Mouse (Mus musculus): Measurements from ENCODE around the gene Sfxn5. TPM values are rescaled to one million over a fixed set of nuclear protein-coding genes. Genes with fewer than 3 reads are reported as not detected.

Sfxn5 gene
- 7.2 and 8.1 TPM in 2 replicates for polyA plus RNA-seq (2016; fragmentation: Nextera tagmentation; extraction: Ambion mirVana)

DNA sequence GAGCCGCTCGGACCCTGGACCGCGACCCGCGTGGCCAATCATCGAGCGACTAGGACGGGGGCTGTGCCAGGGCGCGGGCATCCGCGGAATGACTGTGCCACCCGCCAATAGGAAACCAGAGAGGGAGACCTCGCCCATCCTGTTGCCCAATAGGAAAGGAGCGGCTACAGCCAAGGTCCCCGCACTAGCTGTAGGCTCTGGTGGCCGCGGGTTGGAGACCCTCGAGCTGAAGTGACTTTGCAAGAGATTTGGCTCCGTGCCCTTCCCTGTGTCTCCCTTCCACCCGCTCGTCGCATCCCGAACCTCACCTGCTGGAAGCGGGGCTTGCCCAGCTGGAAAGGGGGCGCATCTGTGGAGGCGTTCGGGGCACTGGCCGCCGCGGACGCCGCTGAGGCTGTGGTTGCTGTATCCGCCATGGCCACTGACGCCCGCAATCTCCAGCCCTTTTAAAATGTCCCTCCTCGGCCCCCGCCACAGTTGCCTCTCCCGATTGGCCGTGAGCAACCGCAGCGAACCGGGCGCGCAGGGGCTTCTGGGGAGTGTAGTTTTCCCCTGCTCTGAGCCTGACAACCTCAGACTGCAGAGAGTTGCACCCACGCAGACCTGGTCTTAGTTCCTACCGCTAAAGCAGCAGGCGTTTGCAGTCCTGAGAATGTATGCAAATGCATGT lies at the start of gene Sfxn5:
Gene Sfxn5, minus strand, starts transcription at position 423 of the 670 bp plus-strand sequence.
- H3K27ac ChIP-seq, result peak within 1 kb of the TSS; percentile 85; the same call in 1 of the 2 replicates
- H3K27me3 ChIP-seq, result peaks cover 11% of the 10 kb centered on the region; the same call in 1 of the 2 replicates
- H3K9ac ChIP-seq, result peak within 1 kb of the TSS; percentile 61
- H3K4me3 ChIP-seq, result peak within 1 kb of the TSS; percentile 57
- ATAC-seq (ENCODE audit: insufficient number of reproducible peaks, insufficient read depth, low FRiP score, low TSS enrichment), result peak; percentile 97
- under 1% methylated on average over 49 of the region's 49 CpGs for WGBS
- H3K36me3 ChIP-seq, result 0 out of 2 replicates have a peak, but pooled peaks cover 4% of the 10 kb centered on the region
- H3K4me2 ChIP-seq (replicated peaks), result peak within 1 kb of the TSS; percentile 95
- 0 out of 2 replicates have a peak, but pooled peaks cover 6% of the 10 kb centered on the region for H3K4me1 ChIP-seq
- no peaks in the 10 kb centered on the region for H3K9me3 ChIP-seq

DNA sequence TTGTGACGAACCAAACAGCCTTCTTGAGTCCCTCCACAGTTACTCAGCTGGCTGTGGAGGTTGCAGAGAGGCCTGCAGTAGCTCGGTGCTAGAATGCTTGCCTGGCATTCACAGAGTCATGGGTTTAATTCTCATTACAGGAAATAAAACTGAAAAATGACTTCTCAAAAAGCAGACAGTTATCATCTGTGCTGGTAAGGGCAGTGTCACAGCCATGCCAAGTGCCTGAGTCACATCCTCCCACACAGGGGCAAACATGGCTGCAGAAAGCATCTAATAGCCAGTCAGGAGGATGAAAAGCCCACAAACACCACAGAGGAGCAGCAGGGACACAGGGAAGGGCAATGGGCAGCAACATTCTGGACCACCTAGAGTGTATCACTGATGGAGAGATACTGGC lies 49.6 kb upstream of the Sfxn5 start:
- Histone ChIP-seq H3K27ac (no peak overlapping the region), H3K36me3 (no peaks in the 10 kb centered on the region), H3K27me3 (no peaks in the 10 kb centered on the region; the same call in none of the 2 replicates), H3K4me3 (no peak overlapping the region), H3K4me1 (peaks cover 6% of the 10 kb centered on the region), H3K9me3 (no peaks in the 10 kb centered on the region), H3K9ac (no peak overlapping the region), H3K4me2 (replicated peaks) (no peak overlapping the region)
- ATAC-seq (ENCODE audit: insufficient number of reproducible peaks, insufficient read depth, low FRiP score, low TSS enrichment), result no peak
- 77% methylated on average over 2 of the region's 2 CpGs for WGBS

DNA sequence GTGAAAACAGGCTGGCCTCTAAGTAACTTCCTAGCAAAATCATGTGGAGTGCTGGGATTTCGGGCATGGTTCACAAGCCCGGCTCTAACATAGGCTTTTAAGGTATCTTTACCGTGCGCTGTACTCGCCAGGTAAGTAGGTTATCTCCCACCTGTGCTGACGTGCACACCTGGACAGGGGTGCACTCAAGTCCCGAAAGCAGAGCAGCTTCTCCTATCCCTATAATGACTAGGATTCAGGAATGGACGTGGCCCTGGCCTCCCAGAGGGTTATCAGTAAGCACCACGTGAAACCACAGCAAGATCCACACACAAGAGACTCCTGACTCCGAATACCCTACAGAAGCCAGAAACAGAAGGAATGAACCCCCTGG lies 48.4 kb upstream of the Sfxn5 start:
- H3K9me3 ChIP-seq, result no peaks in the 10 kb centered on the region
- no peak overlapping the region for H3K4me3 ChIP-seq
- WGBS, result 76% methylated on average over 10 of the region's 10 CpGs
- H3K36me3 ChIP-seq, result no peaks in the 10 kb centered on the region
- H3K4me2 ChIP-seq (replicated peaks), result no peak overlapping the region
- H3K27me3 ChIP-seq, result no peaks in the 10 kb centered on the region; the same call in none of the 2 replicates
- no peak overlapping the region for H3K9ac ChIP-seq
- no peak overlapping the region for H3K27ac ChIP-seq
- H3K4me1 ChIP-seq, result peaks cover 6% of the 10 kb centered on the region
- ATAC-seq (ENCODE audit: insufficient number of reproducible peaks, insufficient read depth, low FRiP score, low TSS enrichment), result no peak

DNA sequence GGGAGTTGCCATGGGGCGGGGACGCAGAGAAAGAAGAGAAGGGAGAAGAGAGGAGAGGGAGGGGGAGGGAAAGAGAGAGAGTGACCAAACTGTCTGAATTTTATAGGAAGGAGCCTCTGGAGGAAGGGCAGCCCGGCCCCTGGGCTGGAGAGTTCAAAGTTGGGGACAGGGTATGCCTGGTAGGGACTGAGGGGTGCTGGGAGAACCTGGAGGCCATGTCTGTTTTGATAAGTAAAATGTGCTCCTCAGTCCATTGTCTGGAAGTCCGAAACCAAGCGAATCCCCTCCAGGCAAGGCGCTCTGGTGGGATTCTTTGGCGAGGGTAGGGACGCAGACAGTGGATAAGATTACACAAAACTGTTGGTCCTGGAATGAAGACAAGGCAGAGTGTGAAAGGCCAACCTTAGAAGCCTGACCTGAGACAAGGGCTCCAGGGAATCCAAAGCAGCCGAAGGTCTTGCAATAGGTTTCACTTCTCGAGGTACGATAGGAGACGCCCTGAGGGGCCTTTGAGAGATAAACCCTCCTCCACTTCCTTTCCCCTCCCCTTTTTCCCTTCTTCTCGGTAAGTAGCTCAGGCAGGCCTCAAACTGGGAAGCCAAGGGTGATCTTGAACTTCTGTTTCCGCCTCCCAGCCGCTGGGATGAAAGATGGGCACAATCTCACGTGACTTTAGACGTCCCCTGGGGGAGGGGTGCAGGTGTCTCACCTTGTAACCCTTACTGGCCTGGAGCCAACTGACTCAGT lies 47.9 kb upstream of the Sfxn5 start:
- Histone ChIP-seq H3K9me3 (no peaks in the 10 kb centered on the region), H3K4me2 (replicated peaks) (peak overlapping the region; percentile 33), H3K9ac (no peak overlapping the region), H3K27me3 (no peaks in the 10 kb centered on the region; the same call in none of the 2 replicates), H3K36me3 (no peaks in the 10 kb centered on the region), H3K27ac (no peak overlapping the region), H3K4me3 (no peak overlapping the region), H3K4me1 (peaks cover 2% of the 10 kb centered on the region)
- WGBS, result 18% methylated on average over 17 of the region's 17 CpGs
- no peak for ATAC-seq (ENCODE audit: insufficient number of reproducible peaks, insufficient read depth, low FRiP score, low TSS enrichment)

DNA sequence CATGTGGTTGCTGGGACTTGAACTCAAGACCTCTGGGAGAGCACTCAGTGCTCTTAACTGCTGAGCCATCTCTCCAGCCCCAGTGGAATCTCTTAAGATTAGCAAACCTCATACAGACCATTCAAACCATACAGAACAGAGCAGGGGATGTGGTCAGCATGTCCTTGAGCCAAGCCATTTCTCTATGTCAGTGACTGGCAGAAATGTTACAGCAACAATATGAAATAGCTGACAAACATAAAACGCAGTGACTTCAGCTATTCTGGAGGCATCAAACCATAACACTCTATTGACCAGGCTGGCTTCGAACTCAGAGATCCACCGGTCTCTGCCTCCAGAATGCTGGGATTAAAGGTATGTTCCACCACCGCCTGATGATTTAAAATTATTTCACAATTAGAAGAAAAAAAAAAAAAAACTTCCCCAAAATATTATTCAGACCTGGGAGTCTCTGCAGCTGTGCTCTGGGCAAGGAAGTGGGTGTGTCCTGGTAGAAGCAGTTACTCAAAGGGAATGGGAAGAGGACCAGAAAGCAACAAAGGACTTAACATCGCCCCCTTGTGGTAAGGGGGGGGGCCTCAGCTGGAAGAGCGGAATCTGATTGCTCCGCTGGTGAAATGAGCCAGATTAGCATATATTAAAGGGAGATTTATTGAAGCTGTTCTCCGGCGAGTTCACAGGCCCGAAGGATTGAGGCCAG lies 47.1 kb upstream of the Sfxn5 start:
- 0 out of 2 replicates have a peak, but pooled peaks have one; percentile 52 for ATAC-seq (ENCODE audit: insufficient number of reproducible peaks, insufficient read depth, low FRiP score, low TSS enrichment)

DNA sequence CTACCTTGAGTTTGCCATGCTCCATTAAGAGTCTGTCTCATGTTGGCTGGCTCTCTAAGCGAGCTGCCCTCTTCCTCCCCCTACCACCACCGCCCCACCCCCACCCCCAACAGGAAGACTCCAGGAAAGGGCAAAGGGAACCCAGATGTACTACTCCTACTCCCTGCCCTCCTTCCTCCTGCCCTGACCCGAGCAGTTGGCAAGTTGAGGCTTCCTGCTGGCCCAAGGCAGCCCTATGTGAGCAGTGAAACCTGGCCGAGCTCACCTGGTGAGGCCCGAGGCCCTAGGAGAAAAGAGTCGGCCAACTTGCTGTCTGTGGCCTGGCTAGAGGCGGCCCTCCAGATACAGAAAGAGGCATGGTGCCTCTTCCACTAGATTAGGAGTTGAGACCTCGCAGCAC lies 45.4 kb upstream of the Sfxn5 start:
- Histone ChIP-seq H3K4me2 (replicated peaks) (no peak overlapping the region), H3K9me3 (no peaks in the 10 kb centered on the region), H3K4me1 (peaks cover 6% of the 10 kb centered on the region), H3K4me3 (no peak overlapping the region), H3K27me3 (no peaks in the 10 kb centered on the region; the same call in 1 of the 2 replicates), H3K9ac (no peak overlapping the region), H3K36me3 (no peaks in the 10 kb centered on the region), H3K27ac (no peak overlapping the region)
- ATAC-seq (ENCODE audit: insufficient number of reproducible peaks, insufficient read depth, low FRiP score, low TSS enrichment), result no peak
- 52% methylated on average over 8 of the region's 8 CpGs for whole genome bisulfite sequencing

More for the DNA sequence above, 47.1 kb upstream of the Sfxn5 start:
- no peak overlapping the region for H3K9ac ChIP-seq
- no peak overlapping the region for H3K27ac ChIP-seq
- no peaks in the 10 kb centered on the region for H3K36me3 ChIP-seq
- no peak overlapping the region for H3K4me3 ChIP-seq
- 28% methylated on average over 10 of the region's 10 CpGs for WGBS
- H3K4me2 ChIP-seq (replicated peaks), result peak overlapping the region; percentile 33
- peaks cover 2% of the 10 kb centered on the region for H3K4me1 ChIP-seq
- no peaks in the 10 kb centered on the region; the same call in 1 of the 2 replicates for H3K27me3 ChIP-seq
- no peaks in the 10 kb centered on the region for H3K9me3 ChIP-seq

DNA sequence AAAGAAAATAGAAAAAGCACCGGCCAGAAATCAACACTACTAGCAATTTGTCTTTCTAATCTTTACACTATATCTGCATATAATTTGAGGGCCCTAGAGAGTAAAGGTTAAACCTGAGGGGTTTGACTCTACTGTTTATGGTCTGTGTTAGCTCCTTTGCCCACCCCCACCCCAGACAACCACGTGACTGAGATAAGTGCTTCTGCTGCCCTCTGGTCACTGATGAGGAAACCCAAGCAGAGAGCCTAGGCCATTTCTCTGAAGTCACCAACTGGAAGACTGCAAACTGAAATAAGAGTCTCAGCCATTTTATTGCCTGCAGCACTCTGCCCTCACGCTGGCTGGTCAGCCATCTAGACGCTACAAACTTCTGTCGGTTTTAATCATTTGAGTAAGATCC lies 44.7 kb upstream of the Sfxn5 start:
- H3K4me2 ChIP-seq (replicated peaks), result no peak overlapping the region
- no peaks in the 10 kb centered on the region; the same call in none of the 2 replicates for H3K27me3 ChIP-seq
- H3K4me1 ChIP-seq, result peaks cover 14% of the 10 kb centered on the region
- H3K27ac ChIP-seq, result no peak overlapping the region
- H3K4me3 ChIP-seq, result no peak overlapping the region
- 45% methylated on average over 5 of the region's 5 CpGs for WGBS
- no peak overlapping the region for H3K9ac ChIP-seq
- H3K9me3 ChIP-seq, result no peaks in the 10 kb centered on the region
- no peaks in the 10 kb centered on the region for H3K36me3 ChIP-seq
- ATAC-seq (ENCODE audit: insufficient number of reproducible peaks, insufficient read depth, low FRiP score, low TSS enrichment), result no peak

DNA sequence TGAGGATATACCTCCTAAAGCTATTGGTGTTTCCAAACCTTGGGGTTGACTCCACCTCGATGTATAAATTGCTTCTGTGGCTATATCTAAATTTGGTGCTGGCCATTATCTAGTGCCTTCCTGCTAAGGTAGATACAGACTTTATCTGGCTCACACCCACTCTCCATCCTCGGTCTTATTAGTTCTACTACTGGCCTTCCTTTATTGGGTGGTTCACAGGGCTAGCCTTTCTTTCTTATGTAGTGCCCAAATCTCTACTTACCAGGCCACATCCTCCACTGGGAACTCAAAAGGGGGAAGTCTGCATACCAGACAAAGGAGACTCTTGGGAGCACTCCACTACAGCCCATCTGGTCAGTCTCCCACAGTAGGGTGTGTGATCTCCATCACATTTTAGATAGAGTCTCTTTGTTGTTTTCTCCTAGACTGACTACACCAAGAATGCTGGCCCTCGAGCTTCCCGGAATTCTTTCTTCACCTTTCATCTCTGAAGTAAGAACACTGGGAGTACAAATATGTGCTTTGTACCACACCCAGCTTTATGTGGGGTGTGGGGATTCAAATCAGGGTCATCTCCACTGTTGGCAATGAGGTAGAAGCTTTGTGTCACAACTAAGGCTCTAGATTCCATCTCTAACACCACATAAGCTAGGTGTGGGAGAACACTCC lies 44.0 kb upstream of the Sfxn5 start:
- Histone ChIP-seq H3K4me3 (no peak overlapping the region), H3K36me3 (no peaks in the 10 kb centered on the region), H3K4me1 (peaks cover 20% of the 10 kb centered on the region), H3K4me2 (replicated peaks) (no peak overlapping the region), H3K9me3 (no peaks in the 10 kb centered on the region), H3K27ac (no peak overlapping the region), H3K9ac (no peak overlapping the region), H3K27me3 (no peaks in the 10 kb centered on the region; the same call in 1 of the 2 replicates)
- ATAC-seq (ENCODE audit: insufficient number of reproducible peaks, insufficient read depth, low FRiP score, low TSS enrichment), result no peak
- 59% methylated on average over 4 of the region's 4 CpGs for WGBS

DNA sequence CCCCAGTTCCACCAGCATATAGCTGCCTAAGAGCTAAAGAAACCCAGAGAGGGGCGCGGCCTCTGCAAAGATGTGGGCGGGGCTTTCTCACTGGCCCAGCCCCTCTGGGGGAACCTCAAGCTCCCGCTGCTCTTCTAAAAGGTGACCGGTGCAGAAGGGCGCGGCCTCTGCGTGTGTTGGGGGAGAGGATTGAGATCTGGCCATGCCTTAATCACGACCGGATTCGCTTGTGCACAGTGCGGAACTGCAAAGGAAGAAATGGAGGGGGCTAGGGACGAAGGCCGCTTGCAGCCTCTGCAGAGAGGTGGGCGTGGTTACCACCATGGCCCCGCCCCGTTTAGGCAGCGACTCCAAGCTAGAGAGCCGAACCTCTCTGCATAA lies 41.5 kb upstream of the Sfxn5 start:
- Histone ChIP-seq H3K27ac (no peak overlapping the region), H3K9ac (0 out of 2 replicates have a peak overlapping the region, but pooled peaks have one; percentile 80)

DNA sequence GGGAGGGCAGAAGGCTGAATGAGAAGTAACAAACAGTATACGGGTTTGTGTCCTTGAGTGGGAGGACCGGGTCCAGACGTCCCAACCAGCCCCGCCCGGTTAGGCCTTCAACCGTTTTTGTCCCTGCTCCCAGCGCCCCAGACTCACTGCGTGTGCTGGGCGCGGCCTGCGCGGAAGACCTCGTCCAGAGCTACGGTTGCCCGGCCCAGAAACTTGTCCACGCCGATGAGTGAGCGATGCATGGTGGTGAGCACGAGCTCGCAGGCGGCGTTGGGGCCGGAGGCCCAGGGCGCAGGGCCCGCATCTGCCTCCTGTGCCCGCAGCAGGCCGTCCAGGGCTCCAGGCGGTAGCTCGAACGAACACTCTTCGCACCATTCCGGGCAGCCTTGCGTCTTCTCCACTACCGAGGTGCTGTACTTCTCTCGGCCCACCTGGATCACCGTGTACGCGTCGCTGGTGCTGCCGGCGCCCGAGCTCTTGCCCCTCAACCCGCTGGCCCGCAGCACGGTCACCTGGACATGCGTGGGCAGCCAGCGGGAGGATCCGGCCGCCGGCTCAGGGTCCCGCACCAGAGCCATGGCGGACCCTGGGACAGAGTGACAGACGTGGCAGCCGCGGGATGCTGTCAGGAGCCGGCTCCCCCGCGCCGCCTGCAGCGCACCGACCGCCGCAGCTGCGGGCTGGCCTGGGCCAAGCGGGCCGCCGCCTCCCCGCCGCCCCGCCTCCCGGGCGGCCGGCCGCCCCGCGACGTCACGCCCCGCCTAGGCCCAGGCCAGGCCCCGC lies 40.9 kb upstream of the Sfxn5 start, which contains the start of gene Rab11fip5:
Gene Rab11fip5, minus strand, starts transcription at position 684 of the 783 bp plus-strand sequence.
- Histone ChIP-seq H3K27me3 (no peaks in the 10 kb centered on the region; the same call in 1 of the 2 replicates), H3K4me1 (peaks cover 28% of the 10 kb centered on the region), H3K4me3 (peak within 1 kb of the TSS; percentile 76), H3K27ac (peak within 1 kb of the TSS; percentile 47; the same call in 1 of the 2 replicates), H3K36me3 (no peaks in the 10 kb centered on the region), H3K9me3 (no peaks in the 10 kb centered on the region), H3K4me2 (replicated peaks) (peak within 1 kb of the TSS; percentile 90), H3K9ac (peak within 1 kb of the TSS; percentile 80)
- ATAC-seq (ENCODE audit: insufficient number of reproducible peaks, insufficient read depth, low FRiP score, low TSS enrichment), result peak; percentile 9
- WGBS, result 1% methylated on average over 57 of the region's 80 CpGs

More for the DNA sequence above, 41.5 kb upstream of the Sfxn5 start:
- under 1% methylated on average over 19 of the region's 19 CpGs for WGBS
- Histone ChIP-seq H3K4me1 (peaks cover 24% of the 10 kb centered on the region), H3K4me2 (replicated peaks) (peak overlapping the region; percentile 90), H3K4me3 (peak overlapping the region; percentile 76), H3K27me3 (no peaks in the 10 kb centered on the region; the same call in 1 of the 2 replicates), H3K36me3 (no peaks in the 10 kb centered on the region), H3K9me3 (no peaks in the 10 kb centered on the region)
- ATAC-seq (ENCODE audit: insufficient number of reproducible peaks, insufficient read depth, low FRiP score, low TSS enrichment), result peak; percentile 95
